Mouse (Mus musculus) heart, adult 2 months (tissue): ENCODE results near the gene Stk32c. TPM values are rescaled to one million over a fixed set of nuclear protein-coding genes. Genes with fewer than 3 reads are reported as not detected.

Experiments used
- DNase-seq, 2 experiments: peaks; one replicate each; pipeline ENCODE4 v3.0.0; 2021
- H3K27ac ChIP-seq: fragments of 200-600 bp; 2 replicates; pipeline ENCODE4 v1.8.1; 2022
- H3K27me3 ChIP-seq: fragments of 200-500 bp; 2 replicates; pipeline ENCODE4 v1.6.1; 2012; ENCODE audit warnings: mild to moderate bottlenecking, low read length, inconsistent platforms, mixed read lengths; ENCODE audit not compliant: control insufficient read depth, insufficient read depth
- H3K36me3 ChIP-seq: fragments of 200-500 bp; 2 replicates; pipeline ENCODE4 v1.6.1; 2012; ENCODE audit warnings: low read length, inconsistent platforms; ENCODE audit not compliant: control insufficient read depth, insufficient read depth
- H3K4me1 ChIP-seq: fragments of 200-500 bp; 2 replicates; pipeline ENCODE4 v1.6.1; 2011; ENCODE audit warnings: low read length; ENCODE audit not compliant: control insufficient read depth, insufficient read depth
- H3K4me3 ChIP-seq: fragments of 200-600 bp; 2 replicates; pipeline ENCODE4 v1.8.1; 2022
- H3K79me2 ChIP-seq: fragments of 200-500 bp; replicated peaks from 2 replicates; pipeline ENCODE4 v1.6.1; 2012; ENCODE audit warnings: mild to moderate bottlenecking, inconsistent platforms, low read length, moderate library complexity, mixed read lengths; ENCODE audit not compliant: control insufficient read depth, insufficient read depth
- H3K9ac ChIP-seq: fragments of 200-500 bp; 2 replicates; pipeline ENCODE4 v1.6.1; 2012; ENCODE audit warnings: low read depth, mild to moderate bottlenecking, control low read depth, inconsistent platforms, low read length, mixed read lengths
- CTCF ChIP-seq: fragments of 200-600 bp; IDR thresholded peaks from 2 replicates; pipeline ENCODE4 v1.8.1; 2022; ENCODE audit warnings: antibody characterized with exemption, mild to moderate bottlenecking, moderate library complexity
- EP300 ChIP-seq: fragments of 200-500 bp; IDR thresholded peaks from 2 replicates; pipeline ENCODE4 v1.6.1; 2011; ENCODE audit warnings: low read depth, low read length, control low read depth; ENCODE audit not compliant: insufficient read depth
- POLR2A ChIP-seq: fragments of 200-500 bp; IDR thresholded peaks from 2 replicates; pipeline ENCODE4 v1.6.1; 2011; ENCODE audit warnings: mild to moderate bottlenecking, low read depth, low read length, control low read depth; ENCODE audit not compliant: insufficient read depth
- WGBS: fragments of 180-500 bp; shearing (Covaris S2); methylation state at CpG from one replicate; pipeline ENCODE4 v1.1.7; 2018; 5-methylcytosine and 5-hydroxymethylcytosine counted together
- intact Hi-C: fragments of 180-260 bp; cut with DNase I; formaldehyde crosslinking; loops from one replicate; pipeline ENCODE4 v1.15.1; 2025
- long read RNA-seq: library from polyadenylated mRNA; stranded (forward); transcript quantifications from one replicate; pipeline ENCODE4 v2.0.0, GENCODE M21; 2021
- polyA plus RNA-seq: library from polyadenylated mRNA; depleted of rRNA; stranded (reverse); fragments of >200 nt; gene quantifications from 2 replicates; pipeline ENCODE4 v1.2.3, GENCODE M21; 2012; rRNA removed
- total RNA-seq, 2 experiments: library from RNA; stranded (reverse); gene quantifications; 2 replicates each; pipeline ENCODE4 v1.2.3; 2021

Gene Stk32c
- total RNA-seq (under 1 TPM; 0.68 to 0.94 TPM), polyA plus RNA-seq (1.1 and 1.8 TPM in 2 replicates)
- long read RNA-seq: 0 reads

DNA sequence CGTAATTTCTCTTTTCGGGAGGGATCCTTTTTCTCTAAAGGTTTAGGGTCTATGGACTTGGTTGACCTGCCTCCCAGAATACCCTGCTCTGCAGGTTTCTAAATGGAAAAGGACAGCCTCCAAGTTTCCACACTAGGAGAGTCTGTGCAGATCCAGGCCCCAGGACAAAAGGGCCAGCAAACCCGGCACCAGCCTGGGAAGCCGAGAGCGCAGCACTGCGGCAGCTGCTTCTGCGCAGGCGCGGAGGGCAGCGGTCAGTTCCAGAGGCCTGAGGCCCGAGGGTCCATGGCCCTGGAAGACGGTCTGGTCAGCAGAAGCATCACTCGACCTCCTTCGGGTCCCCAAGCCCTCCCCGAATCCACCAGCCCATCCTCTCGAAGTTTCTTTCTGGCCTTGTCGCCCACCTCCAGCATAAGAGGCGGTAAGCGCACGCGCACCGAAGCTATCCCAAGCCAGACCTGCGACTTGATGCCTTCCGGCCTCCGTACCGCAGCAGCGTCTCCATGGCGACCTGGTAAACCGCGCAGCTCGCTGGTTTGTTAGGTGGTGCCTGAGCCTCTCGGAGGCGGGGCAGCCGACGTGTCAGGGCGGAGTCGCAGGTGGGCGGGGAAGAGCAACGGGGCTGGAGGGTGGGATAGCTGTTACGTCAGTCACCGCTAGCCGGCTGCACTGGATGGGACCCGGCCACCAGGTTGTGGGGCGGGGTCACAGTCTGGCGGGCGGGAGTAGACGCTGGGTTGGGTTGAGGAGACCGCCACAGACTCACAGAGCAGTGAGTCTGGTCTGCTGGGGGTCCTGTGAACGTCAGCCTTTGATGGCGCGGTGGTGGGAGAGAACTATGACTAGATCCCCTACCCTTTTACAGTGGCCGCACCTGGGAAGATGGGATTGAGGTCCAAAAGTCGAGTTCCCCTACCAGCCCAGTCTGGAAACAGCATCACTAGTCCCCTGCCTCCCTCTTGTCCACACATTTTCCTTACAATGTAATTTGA is at the start of gene Stk32c, which contains the start of gene Lrrc27:
Gene Stk32c, minus strand, starts transcription at position 554 of the 992 bp plus-strand sequence.
Gene Lrrc27, plus strand, starts transcription at position 235 of the 992 bp plus-strand sequence.
- peaks cover 12% of the 10 kb centered on the region for H3K4me1 ChIP-seq
- intact Hi-C loops: loop anchor here (1.0 to 2.0 kb wide), 2 partner anchors 35 to 176 kb away; partner anchors contain the start of genes Inpp5a and Pwwp2b
- H3K9ac ChIP-seq: peak within 1 kb of the TSS; percentile 81
- whole genome bisulfite sequencing: 2% methylated on average over 53 of the region's 53 CpGs
- no peaks in the 10 kb centered on the region for H3K27me3 ChIP-seq
- no peaks in the 10 kb centered on the region for H3K36me3 ChIP-seq
- no peaks in the 10 kb centered on the region for H3K79me2 ChIP-seq
- TF ChIP-seq EP300 (peak; percentile 85), CTCF (peak; percentile 30), POLR2A (peak; percentile 70)
- DNase-seq: peak; percentile 98 to 99
- H3K27ac ChIP-seq: peak within 1 kb of the TSS; percentile 87
- H3K4me3 ChIP-seq: peak within 1 kb of the TSS; percentile 95

DNA sequence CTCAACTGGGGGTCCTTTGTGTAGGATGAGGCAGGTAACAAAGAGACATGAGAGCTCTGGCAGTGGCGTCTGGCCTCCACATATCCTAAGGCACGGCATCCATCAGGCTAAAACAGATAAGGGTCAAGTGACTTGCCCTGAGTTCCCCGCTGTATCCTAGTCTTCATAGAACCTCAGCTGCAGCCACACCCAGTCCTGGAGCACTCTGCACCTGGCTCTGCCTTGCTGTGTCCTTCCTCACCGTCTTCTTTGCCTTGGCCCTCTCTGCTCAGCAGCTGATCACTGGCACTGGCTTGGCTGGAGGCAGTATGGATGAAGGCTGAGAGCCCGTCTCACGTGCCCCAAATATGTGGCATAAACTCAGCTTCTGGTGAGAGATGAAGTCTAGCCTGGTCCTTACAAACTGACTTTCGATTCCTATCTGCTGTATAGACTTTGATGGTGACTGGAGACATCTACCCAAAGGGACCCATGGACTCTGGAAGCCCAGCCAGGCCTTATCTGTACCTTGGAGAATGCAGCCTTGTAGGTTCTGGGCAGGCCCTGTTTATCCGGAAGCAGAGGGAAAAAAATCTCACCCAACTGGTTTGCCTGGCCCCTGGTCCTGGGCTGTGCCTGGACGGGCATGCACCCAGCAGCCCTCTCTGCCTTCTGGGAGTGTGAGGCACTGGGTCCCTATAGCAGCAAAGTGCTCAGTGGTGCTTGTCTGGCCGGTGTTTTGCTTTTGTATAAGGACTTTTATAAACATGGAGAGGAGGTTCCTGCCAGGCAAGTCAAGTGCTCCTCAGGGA is 44.8 kb upstream of the Stk32c start:
- H3K79me2 ChIP-seq: peaks cover 5% of the 10 kb centered on the region
- H3K27me3 ChIP-seq: no peaks in the 10 kb centered on the region
- H3K36me3 ChIP-seq: peaks cover 6% of the 10 kb centered on the region
- intact Hi-C loops: no loop called here
- H3K27ac ChIP-seq: peak overlapping the region; percentile 38
- H3K4me1 ChIP-seq: peaks cover 28% of the 10 kb centered on the region
- H3K4me3 ChIP-seq: no peak overlapping the region
- DNase-seq: peak in 1 of 2 experiments; percentile 32
- H3K9ac ChIP-seq: no peak overlapping the region
- TF ChIP-seq EP300 (no peak), CTCF (no peak), POLR2A (no peak)
- WGBS: 59% methylated on average over 10 of the region's 10 CpGs

DNA sequence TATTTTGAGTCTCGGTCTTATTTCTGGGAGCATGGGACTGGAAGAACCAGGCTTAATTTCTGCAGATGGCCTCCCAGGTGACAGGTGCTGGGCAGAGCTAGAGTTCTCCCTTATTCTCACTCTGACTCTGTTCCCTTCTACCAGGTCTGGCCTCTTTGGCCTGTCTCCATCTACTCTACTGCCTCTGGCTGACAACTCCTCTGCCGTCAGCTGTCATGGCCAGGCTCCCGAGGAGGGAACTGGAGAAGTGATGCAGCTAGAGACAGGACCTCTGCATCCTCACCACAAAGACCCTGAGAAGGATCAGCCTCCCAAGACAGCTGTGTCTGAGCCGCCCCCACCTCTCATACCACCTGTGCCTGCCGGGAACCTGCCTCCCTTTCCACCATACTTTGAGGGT is 41.5 kb upstream of the Stk32c start:
- peaks cover 52% of the 10 kb centered on the region for H3K4me1 ChIP-seq

DNA sequence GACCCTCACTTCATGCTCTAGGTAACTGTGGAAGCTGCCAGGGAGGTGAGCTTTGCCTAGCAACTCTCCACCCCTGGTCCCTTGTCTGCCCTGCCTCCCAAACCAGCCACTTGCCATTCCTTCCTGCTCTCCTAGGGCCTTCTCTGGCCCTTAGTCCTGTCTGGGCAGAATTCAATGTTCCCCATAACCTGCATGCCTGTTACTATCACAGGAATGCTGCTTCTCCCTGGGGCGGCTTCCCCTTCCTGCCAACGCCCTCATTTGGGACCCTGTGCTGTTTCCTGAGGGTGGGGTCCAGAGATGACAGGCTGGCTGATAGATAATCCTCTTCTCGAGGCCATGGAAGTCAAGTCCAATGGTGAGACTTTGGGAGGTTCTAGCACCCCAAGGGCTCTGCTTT is 40.4 kb upstream of the Stk32c start:
- TF ChIP-seq CTCF: no peak
- TF ChIP-seq POLR2A: no peak
- no peak for TF ChIP-seq EP300
- Histone ChIP-seq H3K27me3 (no peaks in the 10 kb centered on the region), H3K9ac (no peak overlapping the region), H3K27ac (peak overlapping the region; percentile 58), H3K79me2 (no peaks in the 10 kb centered on the region), H3K36me3 (peaks cover 4% of the 10 kb centered on the region), H3K4me3 (no peak overlapping the region), H3K4me1 (peaks cover 53% of the 10 kb centered on the region)
- intact Hi-C loops: no loop called here
- WGBS: 35% methylated on average over 3 of the region's 3 CpGs
- no peak for DNase-seq

More for the DNA sequence above, 41.5 kb upstream of the Stk32c start:
- H3K79me2 ChIP-seq: no peaks in the 10 kb centered on the region; the same call in 1 of the 2 replicates
- peaks cover 7% of the 10 kb centered on the region for H3K36me3 ChIP-seq
- no peaks in the 10 kb centered on the region for H3K27me3 ChIP-seq
- 69% methylated on average over 5 of the region's 5 CpGs for WGBS
- no peak overlapping the region for H3K4me3 ChIP-seq
- no peak overlapping the region for H3K27ac ChIP-seq
- intact Hi-C loops: no loop called here
- no peak for DNase-seq
- H3K9ac ChIP-seq: no peak overlapping the region
- TF ChIP-seq POLR2A: no peak
- TF ChIP-seq CTCF: no peak
- TF ChIP-seq EP300: no peak

DNA sequence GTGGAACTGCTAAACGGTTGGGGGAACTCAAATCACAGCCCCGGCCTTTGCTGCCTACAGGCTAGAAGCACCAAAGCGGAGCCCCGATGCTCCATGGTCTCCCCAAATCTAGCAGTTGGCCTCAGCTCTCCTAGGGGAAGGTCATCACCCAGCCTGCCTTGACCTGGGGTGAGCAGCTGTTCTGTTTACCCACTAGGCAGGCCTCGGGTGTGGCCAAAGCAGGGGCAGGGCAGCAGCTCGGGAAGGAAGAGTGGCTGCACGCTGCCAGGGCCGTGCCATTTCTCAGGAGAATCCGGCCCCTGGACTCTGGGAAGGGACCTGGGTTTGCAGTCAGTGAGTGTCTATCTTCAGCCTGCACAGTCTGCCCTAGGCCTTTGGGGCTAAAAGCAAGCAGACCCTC is 39.9 kb upstream of the Stk32c start:
- H3K9ac ChIP-seq: no peak overlapping the region
- no peak overlapping the region for H3K4me3 ChIP-seq
- intact Hi-C loops: no loop called here
- peaks cover 52% of the 10 kb centered on the region for H3K4me1 ChIP-seq
- TF ChIP-seq EP300: no peak
- no peak for TF ChIP-seq POLR2A
- TF ChIP-seq CTCF: no peak
- DNase-seq: peak in 1 of 2 experiments; percentile 33
- H3K27ac ChIP-seq: peak overlapping the region; percentile 58
- no peaks in the 10 kb centered on the region for H3K27me3 ChIP-seq
- no peaks in the 10 kb centered on the region for H3K79me2 ChIP-seq
- H3K36me3 ChIP-seq: peaks cover 4% of the 10 kb centered on the region
- 39% methylated on average over 9 of the region's 9 CpGs for WGBS
